Mouse (Mus musculus): ENCODE data around the gene Trim25. TPM values are rescaled to one million over a fixed set of nuclear protein-coding genes. Genes with fewer than 3 reads are reported as not detected.
A peak's percentile ranks its signal among the peaks of the same experiment; 100 is the strongest.

Gene Trim25
- total and polyA plus RNA-seq, 3 experiments: 6.1 to 41.2 (median 19.5) TPM

- TF ChIP-seq EP300 (IDR thresholded peaks at IDR 0.05; ENCODE audit: low read length) (peak; percentile 58), MXI1 (IDR thresholded peaks at IDR 0.05; ENCODE audit: low read depth, low read length) (peak; percentile 23; the same call in 1 of the 2 replicates), NRF1 (IDR thresholded peaks at IDR 0.05; ENCODE audit: low read depth, low read length) (no peak), ZMIZ1 (IDR thresholded peaks at IDR 0.05; ENCODE audit: low read depth, low read length) (no peak), RCOR1 (conservative IDR thresholded peaks at IDR 0.05; ENCODE audit: low read depth, low read length) (peak; percentile 58), HCFC1 (IDR thresholded peaks at IDR 0.05; ENCODE audit: low read depth, low read length) (peak; percentile 43), CTCF (conservative IDR thresholded peaks at IDR 0.05 in 1 of 2, IDR thresholded peaks at IDR 0.05 in 1 of 2; ENCODE audit: low read depth in 2 of 2, low read length in 2 of 2) (no peak), POLR2A (IDR thresholded peaks at IDR 0.05; ENCODE audit: low read depth, low read length) (0 out of 2 replicates have a peak, but pooled peaks have one; percentile 13), USF2 (conservative IDR thresholded peaks at IDR 0.05; ENCODE audit: low read depth, low read length) (peak; percentile 35), MAX (IDR thresholded peaks at IDR 0.05; ENCODE audit: low read length) (no peak), ZKSCAN1 (IDR thresholded peaks at IDR 0.05; ENCODE audit: borderline replicate concordance, low read depth, low read length) (no peak; the same call in 1 of the 2 replicates), MEF2A (IDR thresholded peaks at IDR 0.05; ENCODE audit: borderline replicate concordance, low read depth, low read length) (no peak), RAD21 (IDR thresholded peaks at IDR 0.05; ENCODE audit: low read depth, low read length) (no peak), JUN (IDR thresholded peaks at IDR 0.05; ENCODE audit: insufficient read depth, low read depth, low read length) (no peak), NELFE (IDR thresholded peaks at IDR 0.05; ENCODE audit: low read depth, low read length) (0 out of 2 replicates have a peak, but pooled peaks have one; percentile 13), SMC3 (IDR thresholded peaks at IDR 0.05; ENCODE audit: low read depth, low read length) (no peak), MYC (IDR thresholded peaks at IDR 0.05; ENCODE audit: low read depth, low read length) (no peak), USF1 (IDR thresholded peaks at IDR 0.05; ENCODE audit: low read depth, low read length) (peak; percentile 46), TBP (conservative IDR thresholded peaks at IDR 0.05; ENCODE audit: low read depth, low read length) (no peak), E2F4 (IDR thresholded peaks at IDR 0.05; ENCODE audit: insufficient replicate concordance, low read depth, low read length) (no peak), JUND (conservative IDR thresholded peaks at IDR 0.05; ENCODE audit: low read depth, low read length) (no peak), ELF1 (IDR thresholded peaks at IDR 0.05; ENCODE audit: low read depth, low read length) (0 out of 2 replicates have a peak, but pooled peaks have one; percentile 10), SIN3A (IDR thresholded peaks at IDR 0.05; ENCODE audit: low read length) (peak; percentile 38), ETS1 (conservative IDR thresholded peaks at IDR 0.05; ENCODE audit: low read depth, low read length) (peak; percentile 60), CHD2 (IDR thresholded peaks at IDR 0.05; ENCODE audit: low read length) (peak; percentile 21; the same call in 1 of the 2 replicates), POLR2AphosphoS2 (IDR thresholded peaks at IDR 0.05; ENCODE audit: low read depth, low read length) (no peak), GABPA (IDR thresholded peaks at IDR 0.05; ENCODE audit: insufficient replicate concordance, low read depth, low read length) (no peak), CHD1 (IDR thresholded peaks at IDR 0.05; ENCODE audit: low read depth, low read length) (no peak), UBTF (IDR thresholded peaks at IDR 0.05; ENCODE audit: low read depth, low read length) (no peak), ZC3H11A (IDR thresholded peaks at IDR 0.05; ENCODE audit: low read depth, low read length) (no peak), ZNF384 (IDR thresholded peaks at IDR 0.05; ENCODE audit: low read depth, low read length) (no peak; the same call in none of the 2 replicates), PAX5 (IDR thresholded peaks at IDR 0.05; ENCODE audit: low read length) (no peak), MAZ (IDR thresholded peaks at IDR 0.05; ENCODE audit: low read depth, low read length) (0 out of 2 replicates have a peak, but pooled peaks have one; percentile 63), IRF4 (IDR thresholded peaks at IDR 0.05; ENCODE audit: low read depth, low read length) (peak; percentile 66; the same call in 1 of the 2 replicates), KAT2A (IDR thresholded peaks at IDR 0.05; ENCODE audit: insufficient replicate concordance, low read length) (0 out of 2 replicates have a peak, but pooled peaks have one; percentile 14), MAFK (IDR thresholded peaks at IDR 0.05; ENCODE audit: insufficient replicate concordance, low read length) (0 out of 2 replicates have a peak, but pooled peaks have one; percentile 42), BHLHE40 (IDR thresholded peaks at IDR 0.05; ENCODE audit: low read depth, low read length) (peak; percentile 94), TCF12 (IDR thresholded peaks at IDR 0.05; ENCODE audit: low read depth, low read length) (peak; percentile 57; the same call in 1 of the 2 replicates)
- DNase-seq (ENCODE audit: extremely low read depth): peak; percentile 56
- no peaks in the 10 kb centered on the region for H3K9me3 ChIP-seq (replicated peaks; ENCODE audit: low read length)
- H3K9ac ChIP-seq (ENCODE audit: insufficient read depth, low read depth): peak overlapping the region; percentile 53
- H3K27ac ChIP-seq (ENCODE audit: insufficient read depth, low read depth): peak overlapping the region; percentile 78
- H3K36me3 ChIP-seq (replicated peaks in 1 of 2; ENCODE audit: control insufficient read depth in 1 of 2, insufficient read depth in 1 of 2, low read length in 1 of 2): peaks cover 32 to 64% of the 10 kb centered on the region in 2 experiments
- H3K79me2 ChIP-seq (replicated peaks; ENCODE audit: control insufficient read depth, extremely low read depth, insufficient read depth, poor library complexity, severe bottlenecking): peaks cover 39% of the 10 kb centered on the region
- dilution Hi-C loops (cut with MboI; ENCODE audit: extremely low pct_ligation_motif_present, extremely low pct_unique_long_range_greater_than_20kb, low sequenced_read_pairs) (no loop called here), in situ Hi-C loops (cut with MboI; ENCODE audit: low pct_ligation_motif_present, low pct_unique_long_range_greater_than_20kb, low sequenced_read_pairs) (loop anchor here (5.0 kb wide), 2 partner anchors 43 to 98 kb away; no protein-coding TSS in a partner anchor)
- peaks cover 23 to 75% of the 10 kb centered on the region in 2 experiments for H3K4me1 ChIP-seq (ENCODE audit: control insufficient read depth in 1 of 2, insufficient read depth in 2 of 2)
- H3K4me3 ChIP-seq (replicated peaks in 1 of 3; ENCODE audit: low read depth in 2 of 3, low read length in 2 of 3, poor library complexity in 1 of 3): peak overlapping the region; percentile 7 to 47 (median 34)
- H3K27me3 ChIP-seq (replicated peaks): no peaks in the 10 kb centered on the region
- peak overlapping the region; percentile 57 for H3K4me2 ChIP-seq (ENCODE audit: insufficient read depth, low read depth, poor library complexity, severe bottlenecking)
Measured at GRCm38 (mm10) chr11:88949802-88950639, 49.2 kb upstream of the Trim25 start.
